Comparison of ENCODE assay signal across 10 mouse cellular contexts in the genomic region with DNA sequence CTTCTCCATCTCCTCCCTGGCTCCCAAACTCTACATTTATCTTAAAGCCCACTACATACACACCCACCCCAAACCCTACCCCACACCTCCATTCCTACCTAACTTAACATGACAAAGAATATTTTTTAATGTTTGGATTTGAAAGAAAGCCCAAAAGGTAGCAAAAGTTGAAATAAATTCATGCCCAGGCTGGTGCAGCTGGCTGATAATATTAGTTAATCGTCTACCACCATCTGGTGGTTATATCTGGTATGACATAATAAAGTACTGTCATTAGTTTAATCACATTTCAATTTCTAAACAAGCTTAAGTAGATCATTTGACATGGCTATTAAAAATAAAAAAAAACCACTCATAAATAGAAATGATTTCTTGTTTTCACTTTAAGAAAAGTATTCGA.
DNase-seq lines count a peak whose midpoint lies in the region; ATAC-seq lines count a peak whose summit lies in the region.
"Had no signal": no experiment of that assay in that cellular context is flagged by ENCODE, and none has a peak within 500 bp of the region (broad histone marks: within the 10 kb centered on the region; RNA-seq: fewer than 3 reads in every experiment).

No protein-coding gene starts in this region.

- no peaks in the 10 kb centered on the region for H3K4me1 ChIP-seq in hindbrain, embryonic 11.5 days (replicated peaks; ENCODE audit: control insufficient read depth, insufficient read depth, low read length)
- H3K4me1 ChIP-seq in hindbrain, embryonic 13.5 days (replicated peaks) = no peaks in the 10 kb centered on the region
- H3K4me1 ChIP-seq in kidney, embryonic 16.5 days (ENCODE audit: insufficient read depth, low read length) = no peaks in the 10 kb centered on the region
- H3K4me1 ChIP-seq: limb, embryonic 12.5 days; neural tube, embryonic 12.5 days had no signal

- no peaks in the 10 kb centered on the region for H3K9me3 ChIP-seq in hindbrain, embryonic 11.5 days (ENCODE audit: control insufficient read depth, low read length)
- H3K9me3 ChIP-seq in hindbrain, embryonic 13.5 days = no peaks in the 10 kb centered on the region
- H3K9me3 ChIP-seq in kidney, embryonic 16.5 days (ENCODE audit: low read length) = no peaks in the 10 kb centered on the region
- H3K9me3 ChIP-seq: limb, embryonic 12.5 days; neural tube, embryonic 12.5 days had no signal

- no peak overlapping the region for H3K4me3 ChIP-seq in hindbrain, embryonic 11.5 days (ENCODE audit: low read depth, low read length)
- H3K4me3 ChIP-seq in hindbrain, embryonic 13.5 days = no peak overlapping the region
- H3K4me3 ChIP-seq in kidney, embryonic 16.5 days (ENCODE audit: low read length) = no peak overlapping the region
- H3K4me3 ChIP-seq: limb, embryonic 12.5 days; neural tube, embryonic 12.5 days had no signal

- no peaks in the 10 kb centered on the region for H3K36me3 ChIP-seq in hindbrain, embryonic 11.5 days (ENCODE audit: control insufficient read depth, insufficient read depth, low read length)
- no peaks in the 10 kb centered on the region for H3K36me3 ChIP-seq in hindbrain, embryonic 13.5 days
- no peaks in the 10 kb centered on the region for H3K36me3 ChIP-seq in kidney, embryonic 16.5 days (ENCODE audit: insufficient read depth, low read length)
- H3K36me3 ChIP-seq: limb, embryonic 12.5 days; neural tube, embryonic 12.5 days had no signal

- no peak for ATAC-seq in hindbrain, embryonic 11.5 days (ENCODE audit: low FRiP score)
- no peak for ATAC-seq in hindbrain, embryonic 13.5 days (ENCODE audit: low FRiP score)
- no peak for ATAC-seq in kidney, embryonic 16.5 days (ENCODE audit: low FRiP score, low TSS enrichment)

- no peak overlapping the region for H3K9ac ChIP-seq in hindbrain, embryonic 11.5 days (ENCODE audit: low read depth, low read length)
- no peak overlapping the region for H3K9ac ChIP-seq in hindbrain, embryonic 13.5 days
- H3K9ac ChIP-seq in kidney, embryonic 16.5 days (replicated peaks; ENCODE audit: low read length) = no peak overlapping the region
- H3K9ac ChIP-seq: limb, embryonic 12.5 days; neural tube, embryonic 12.5 days had no signal

- 3% methylated on average over 2 of the region's 2 CpGs for WGBS in hindbrain, embryonic 11.5 days
- WGBS in hindbrain, embryonic 13.5 days = 7% methylated on average over 2 of the region's 2 CpGs
- 9% methylated on average over 2 of the region's 2 CpGs for WGBS in kidney, embryonic 16.5 days

- peak; percentile 56 for DNase-seq in hindbrain, embryonic 11.5 days (ENCODE audit: low spot score)
- DNase-seq in 3T3-L1 (ENCODE audit: low read depth, low spot score) = peak; percentile 74
- peak; percentile 65 for DNase-seq in adipocyte (ENCODE audit: low spot score)
- DNase-seq in forelimb bud, embryonic 11.5 days (ENCODE audit: low read depth, low spot score) = peak; percentile 58
- no peak for DNase-seq in spleen, postnatal 10 days (ENCODE audit: low spot score in 2 of 2)
- no peak for DNase-seq in thymus, postnatal 4 days

- no peak overlapping the region for H3K4me2 ChIP-seq in hindbrain, embryonic 11.5 days (replicated peaks; ENCODE audit: low read depth, low read length)
- no peak overlapping the region for H3K4me2 ChIP-seq in hindbrain, embryonic 13.5 days
- no peak overlapping the region for H3K4me2 ChIP-seq in kidney, embryonic 16.5 days (replicated peaks; ENCODE audit: low read depth, low read length)
- H3K4me2 ChIP-seq: limb, embryonic 12.5 days; neural tube, embryonic 12.5 days had no signal

- H3K27ac ChIP-seq in hindbrain, embryonic 11.5 days (ENCODE audit: low read depth, low read length) = no peak overlapping the region
- no peak overlapping the region for H3K27ac ChIP-seq in hindbrain, embryonic 13.5 days
- no peak overlapping the region for H3K27ac ChIP-seq in kidney, embryonic 16.5 days (ENCODE audit: low read length)
- H3K27ac ChIP-seq: limb, embryonic 12.5 days; neural tube, embryonic 12.5 days had no signal

- H3K27me3 ChIP-seq in hindbrain, embryonic 11.5 days (ENCODE audit: control insufficient read depth, insufficient read depth, low read length) = no peaks in the 10 kb centered on the region
- no peaks in the 10 kb centered on the region for H3K27me3 ChIP-seq in hindbrain, embryonic 13.5 days
- no peaks in the 10 kb centered on the region for H3K27me3 ChIP-seq in kidney, embryonic 16.5 days (ENCODE audit: insufficient read depth, low read length)
- H3K27me3 ChIP-seq: limb, embryonic 12.5 days; neural tube, embryonic 12.5 days had no signal

Comparison
In these comparisons a context has a peak if more than half of its experiments do, and no peak if none do; other contexts are left out.
1. DNase-seq: peak in hindbrain, embryonic 11.5 days (single experiment), 3T3-L1 (single experiment), adipocyte (single experiment) and forelimb bud, embryonic 11.5 days (single experiment); none in spleen, postnatal 10 days (0 of 2) and thymus, postnatal 4 days (single experiment).